Mouse (Mus musculus) forebrain, embryonic 12.5 days (tissue): ENCODE results near the gene Gm973. TPM values are rescaled to one million over a fixed set of nuclear protein-coding genes. Genes with fewer than 3 reads are reported as not detected.

ENCODE experiments used
- ATAC-seq: fragments of 200-750 bp; cut with Nextera tagmentation; 2 replicates; pipeline ENCODE4 v1.8.0; 2017; ENCODE audit warnings: moderate TSS enrichment; ENCODE audit not compliant: low FRiP score
- H3K27ac ChIP-seq: fragments of 300-500 bp; sonication (generic); 2 replicates; pipeline ENCODE4 v1.5.1; 2016; ENCODE audit warnings: mild to moderate bottlenecking
- H3K27me3 ChIP-seq: fragments of 300-500 bp; sonication (generic); 2 replicates; pipeline ENCODE4 v1.6.1; 2016; ENCODE audit warnings: mild to moderate bottlenecking
- H3K36me3 ChIP-seq: fragments of 300-500 bp; sonication (generic); replicated peaks from 2 replicates; pipeline ENCODE4 v1.6.1; 2016; ENCODE audit warnings: mild to moderate bottlenecking
- H3K4me1 ChIP-seq: fragments of 300-500 bp; sonication (generic); 2 replicates; pipeline ENCODE4 v1.6.1; 2016
- H3K4me2 ChIP-seq: fragments of 300-500 bp; sonication (generic); 2 replicates; pipeline ENCODE4 v1.6.1; 2016; ENCODE audit warnings: mild to moderate bottlenecking, moderate library complexity
- H3K4me3 ChIP-seq: fragments of 300-500 bp; sonication (generic); replicated peaks from 2 replicates; pipeline ENCODE4 v1.5.1; 2016; ENCODE audit warnings: mild to moderate bottlenecking
- H3K9ac ChIP-seq: fragments of 300-500 bp; sonication (generic); 2 replicates; pipeline ENCODE4 v1.6.1; 2016; ENCODE audit warnings: mild to moderate bottlenecking
- H3K9me3 ChIP-seq: fragments of 300-500 bp; sonication (generic); 2 replicates; pipeline ENCODE4 v1.6.1; 2016
- WGBS: fragments of 180-500 bp; shearing (Covaris S2); methylation state at CpG from one replicate; pipeline ENCODE4 v1.1.7; 2016; 5-methylcytosine and 5-hydroxymethylcytosine counted together
- polyA plus RNA-seq: library from polyadenylated mRNA; unstranded; fragments of >200 nt; fragmentation: Nextera tagmentation; extraction: Ambion mirVana; gene quantifications from 2 replicates; pipeline ENCODE4 v1.2.1, GENCODE M21; 2016

Gene Gm973
- polyA plus RNA-seq, 1 experiment from 2014 or later, result 1.1 TPM

- Histone ChIP-seq H3K27me3 (peaks cover 19% of the 10 kb centered on the region), H3K36me3 (no peaks in the 10 kb centered on the region), H3K4me1 (no peaks in the 10 kb centered on the region), H3K27ac (no peak overlapping the region), H3K4me2 (no peak overlapping the region), H3K9ac (no peak overlapping the region), H3K4me3 (no peak overlapping the region), H3K9me3 (no peaks in the 10 kb centered on the region)
- no peak for ATAC-seq
- 70% methylated on average over 3 of the region's 3 CpGs for WGBS
Observed at GRCm38 (mm10) chr1:59499327-59499726, 16.7 kb upstream of the Gm973 start.

DNA sequence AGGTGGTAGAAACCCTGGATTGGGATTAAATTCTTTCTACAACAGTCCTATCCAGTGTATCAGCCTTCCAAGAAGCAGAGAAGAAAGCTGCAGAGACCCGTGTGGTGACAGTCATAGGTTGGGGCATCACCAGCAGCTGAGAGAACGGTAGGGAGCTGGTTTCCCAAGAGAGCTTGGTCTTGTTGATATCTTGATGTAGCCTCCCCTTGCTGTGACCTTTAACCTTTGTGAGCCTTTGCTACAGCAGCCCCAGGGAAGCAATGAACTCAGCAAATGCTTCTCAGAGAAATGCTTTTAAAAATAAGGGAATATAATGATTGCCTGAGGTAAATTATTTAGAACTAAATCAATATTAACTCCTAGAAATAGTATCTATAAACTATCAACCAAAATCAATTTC lies 13.7 kb upstream of the Gm973 start:
- Histone ChIP-seq H3K4me2 (no peak overlapping the region), H3K9me3 (no peaks in the 10 kb centered on the region), H3K4me1 (no peaks in the 10 kb centered on the region), H3K36me3 (no peaks in the 10 kb centered on the region), H3K9ac (no peak overlapping the region), H3K27ac (no peak overlapping the region), H3K27me3 (peaks cover 21% of the 10 kb centered on the region; the same call in 1 of the 2 replicates), H3K4me3 (no peak overlapping the region)
- no peak for ATAC-seq
- 87% methylated on average over 2 of the region's 2 CpGs for WGBS

DNA sequence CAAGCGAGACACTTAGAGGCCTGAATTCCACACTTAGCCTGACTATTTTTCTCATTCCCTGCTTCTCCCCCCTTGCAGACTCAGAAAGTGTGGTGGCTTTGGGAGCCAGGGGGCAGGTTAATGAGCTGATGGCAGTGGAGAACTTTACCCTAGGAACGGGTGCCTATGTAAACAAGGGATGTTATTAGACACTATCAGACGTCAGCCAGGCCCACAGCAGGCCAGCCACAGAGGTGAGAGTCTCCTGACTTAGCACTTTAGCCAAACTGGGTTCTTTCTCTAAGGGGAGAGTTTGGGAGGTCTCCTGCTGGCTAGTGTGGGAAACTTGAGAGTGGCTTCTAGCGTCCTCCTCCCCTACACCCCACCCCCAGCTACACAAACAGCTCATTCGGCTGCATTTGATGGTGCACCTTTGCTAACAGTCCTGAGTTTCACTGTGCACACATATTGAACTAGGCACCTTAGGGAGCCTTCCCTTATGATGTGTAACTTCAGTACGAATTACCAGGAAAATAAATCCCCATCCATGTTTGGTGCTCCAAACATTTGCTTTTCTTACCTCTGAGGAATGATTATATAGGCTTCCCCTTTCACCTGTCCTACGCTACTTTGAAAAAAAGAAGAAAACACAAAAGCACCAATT lies 12.3 kb upstream of the Gm973 start:
- no peak for ATAC-seq
- H3K27me3 ChIP-seq, result peaks cover 24% of the 10 kb centered on the region; the same call in 1 of the 2 replicates
- H3K4me3 ChIP-seq, result no peak overlapping the region
- no peak overlapping the region for H3K4me2 ChIP-seq
- no peak overlapping the region for H3K9ac ChIP-seq
- no peaks in the 10 kb centered on the region for H3K36me3 ChIP-seq
- no peak overlapping the region for H3K27ac ChIP-seq
- H3K9me3 ChIP-seq, result no peaks in the 10 kb centered on the region
- peaks cover 5% of the 10 kb centered on the region; the same call in 1 of the 2 replicates for H3K4me1 ChIP-seq
- WGBS, result 57% methylated on average over 7 of the region's 7 CpGs

DNA sequence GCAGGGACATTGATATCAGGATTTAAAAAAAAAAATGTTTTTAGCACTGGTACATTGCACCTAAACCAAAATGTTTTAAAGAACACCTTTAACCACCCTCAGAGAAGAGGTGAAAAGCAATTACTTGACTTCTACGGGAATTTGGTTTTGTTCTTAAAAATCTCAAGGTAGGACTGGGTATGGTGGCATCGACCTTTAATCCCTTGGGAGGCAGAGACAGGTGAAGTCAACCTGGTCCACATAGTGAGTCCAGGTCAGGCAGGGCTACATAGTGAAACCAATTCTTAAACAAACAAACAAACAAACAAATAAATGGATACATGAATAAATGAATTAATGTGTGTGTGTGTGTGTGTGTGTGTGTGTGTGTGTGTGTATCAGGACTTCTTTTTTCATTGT lies 11.8 kb upstream of the Gm973 start:
- H3K36me3 ChIP-seq, result no peaks in the 10 kb centered on the region
- peaks cover 5% of the 10 kb centered on the region; the same call in 1 of the 2 replicates for H3K4me1 ChIP-seq
- H3K9ac ChIP-seq, result no peak overlapping the region
- H3K4me3 ChIP-seq, result no peak overlapping the region
- H3K27ac ChIP-seq, result no peak overlapping the region
- no peak overlapping the region for H3K4me2 ChIP-seq
- no peaks in the 10 kb centered on the region for H3K9me3 ChIP-seq
- no peak for ATAC-seq
- peaks cover 27% of the 10 kb centered on the region; the same call in 1 of the 2 replicates for H3K27me3 ChIP-seq
- 76% methylated on average over 2 of the region's 2 CpGs for whole genome bisulfite sequencing

GRCm38 (mm10) chr1:59508463-59509139 lies 7.5 kb upstream of the Gm973 start:
- peaks cover 5% of the 10 kb centered on the region; the same call in 1 of the 2 replicates for H3K4me1 ChIP-seq
- H3K4me2 ChIP-seq, result no peak overlapping the region
- H3K36me3 ChIP-seq, result no peaks in the 10 kb centered on the region
- no peaks in the 10 kb centered on the region for H3K9me3 ChIP-seq
- no peak overlapping the region for H3K4me3 ChIP-seq
- 39% methylated on average over 17 of the region's 17 CpGs for WGBS
- peaks cover 38% of the 10 kb centered on the region for H3K27me3 ChIP-seq
- no peak overlapping the region for H3K9ac ChIP-seq
- H3K27ac ChIP-seq, result no peak overlapping the region
- ATAC-seq, result no peak

DNA sequence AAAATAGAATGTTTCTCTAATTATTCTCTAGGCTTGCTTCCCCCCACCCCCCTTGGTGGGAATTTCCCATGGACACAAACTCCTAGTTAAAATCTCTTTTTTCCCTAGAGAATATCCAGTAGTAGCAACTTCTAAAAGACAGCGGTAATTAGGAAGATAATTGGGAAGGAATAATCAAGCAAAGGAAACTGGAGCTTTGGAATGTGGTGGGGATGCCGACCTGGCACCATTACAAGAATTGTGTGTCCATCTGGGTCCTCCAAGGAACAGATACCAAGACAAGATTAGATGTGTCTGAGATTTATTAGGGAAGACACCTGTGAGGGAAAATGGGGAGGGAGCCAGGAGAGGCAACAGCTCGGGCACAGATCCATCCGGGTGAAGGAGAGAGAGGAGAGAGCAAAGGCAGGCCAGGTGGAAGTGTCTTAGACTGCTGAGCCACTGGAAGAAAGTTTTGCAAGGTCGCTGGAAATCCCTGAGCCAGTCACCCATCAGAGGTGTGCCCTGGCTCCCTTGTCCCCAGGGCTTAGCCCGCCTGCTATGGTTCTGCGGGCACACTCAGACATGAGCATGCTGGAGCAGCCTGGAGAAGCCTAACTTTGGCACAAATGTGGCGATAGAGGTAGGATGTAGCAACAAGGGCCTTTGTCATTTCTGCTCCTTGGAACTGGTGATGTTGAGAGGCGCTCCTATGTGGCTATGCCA lies 4.3 kb upstream of the Gm973 start:
- Histone ChIP-seq H3K9ac (no peak overlapping the region), H3K4me2 (no peak overlapping the region), H3K36me3 (no peaks in the 10 kb centered on the region), H3K4me3 (no peak overlapping the region), H3K9me3 (no peaks in the 10 kb centered on the region), H3K4me1 (peaks cover 23% of the 10 kb centered on the region), H3K27ac (no peak overlapping the region), H3K27me3 (peaks cover 33% of the 10 kb centered on the region)
- WGBS, result 56% methylated on average over 9 of the region's 9 CpGs
- ATAC-seq, result no peak

GRCm38 (mm10) chr1:59520226-59520837 lies 4.3 kb downstream of the Gm973 start:
- no peak for ATAC-seq
- 54% methylated on average over 11 of the region's 11 CpGs for WGBS
- no peak overlapping the region for H3K27ac ChIP-seq

GRCm38 (mm10) chr1:59522456-59522855 lies 6.4 kb downstream of the Gm973 start:
- no peaks in the 10 kb centered on the region for H3K9me3 ChIP-seq

More at GRCm38 (mm10) chr1:59520226-59520837, 4.3 kb downstream of the Gm973 start:
- H3K27me3 ChIP-seq, result 0 out of 2 replicates have a peak, but pooled peaks cover 9% of the 10 kb centered on the region
- peaks cover 53% of the 10 kb centered on the region for H3K4me1 ChIP-seq
- no peaks in the 10 kb centered on the region for H3K9me3 ChIP-seq
- no peaks in the 10 kb centered on the region for H3K36me3 ChIP-seq
- H3K4me3 ChIP-seq, result no peak overlapping the region
- H3K9ac ChIP-seq, result no peak overlapping the region
- H3K4me2 ChIP-seq, result no peak overlapping the region

DNA sequence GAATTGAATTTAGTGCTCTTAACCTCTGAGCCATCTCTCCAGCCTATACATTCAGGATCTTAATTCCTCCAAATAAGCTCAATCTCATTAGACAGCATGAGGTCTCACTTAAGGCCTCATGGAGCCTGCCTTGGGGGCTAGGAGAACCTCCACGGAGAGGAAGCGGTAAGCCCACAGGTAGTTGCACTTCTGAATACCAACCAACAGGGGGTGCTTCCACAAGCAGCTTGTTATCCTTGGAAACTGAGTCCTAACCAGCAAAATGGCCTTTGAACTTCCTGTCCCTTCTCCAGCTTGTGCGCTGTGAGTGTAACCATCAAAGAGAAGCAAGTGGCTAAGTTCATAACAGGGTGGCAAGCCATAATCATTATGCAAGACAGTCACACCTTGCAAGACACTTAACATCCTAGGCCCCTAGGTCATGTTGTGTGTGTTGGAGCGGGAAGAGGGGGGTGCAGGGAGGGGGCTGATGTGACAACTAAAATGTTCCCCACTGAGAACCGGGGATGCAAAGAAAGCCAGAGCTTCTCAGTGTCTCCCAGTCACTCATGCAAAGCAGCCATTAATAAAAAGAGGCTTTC lies 7.4 kb downstream of the Gm973 start:
- no peak for ATAC-seq
- H3K27ac ChIP-seq, result no peak overlapping the region
- no peaks in the 10 kb centered on the region for H3K9me3 ChIP-seq
- no peak overlapping the region for H3K9ac ChIP-seq
- H3K27me3 ChIP-seq, result 0 out of 2 replicates have a peak, but pooled peaks cover 9% of the 10 kb centered on the region
- peaks cover 28% of the 10 kb centered on the region for H3K4me1 ChIP-seq
- H3K4me2 ChIP-seq, result no peak overlapping the region
- no peaks in the 10 kb centered on the region for H3K36me3 ChIP-seq
- 49% methylated on average over 5 of the region's 5 CpGs for WGBS
- H3K4me3 ChIP-seq, result no peak overlapping the region

More at GRCm38 (mm10) chr1:59522456-59522855, 6.4 kb downstream of the Gm973 start:
- peaks cover 31% of the 10 kb centered on the region for H3K4me1 ChIP-seq
- ATAC-seq, result no peak
- H3K9ac ChIP-seq, result no peak overlapping the region
- H3K36me3 ChIP-seq, result no peaks in the 10 kb centered on the region
- 0 out of 2 replicates have a peak, but pooled peaks cover 9% of the 10 kb centered on the region for H3K27me3 ChIP-seq
- no peak overlapping the region for H3K4me3 ChIP-seq
- no peak overlapping the region for H3K27ac ChIP-seq
- WGBS, result 67% methylated on average over 1 of the region's 1 CpGs
- H3K4me2 ChIP-seq, result no peak overlapping the region

DNA sequence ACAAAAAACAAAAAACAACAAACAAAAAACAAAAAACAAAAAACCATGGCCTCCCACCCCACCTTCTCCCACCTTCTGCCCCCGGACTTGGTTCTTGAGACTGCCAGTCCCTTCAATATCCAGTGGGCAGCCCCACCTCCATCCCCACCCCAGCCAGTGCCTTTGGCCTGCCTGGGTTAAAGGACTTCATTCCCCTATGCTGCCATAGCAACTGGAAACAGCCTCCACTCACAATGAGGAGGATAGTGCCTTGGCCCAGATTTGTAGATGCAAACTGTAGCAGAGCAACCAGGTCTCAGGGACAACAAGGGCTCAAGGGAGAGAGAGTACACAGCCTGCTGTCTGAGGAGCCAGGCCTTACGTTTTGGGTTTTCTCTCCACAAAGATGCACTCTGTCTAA lies 8.0 kb downstream of the Gm973 start:
- Histone ChIP-seq H3K9ac (no peak overlapping the region), H3K36me3 (no peaks in the 10 kb centered on the region), H3K4me1 (peaks cover 22% of the 10 kb centered on the region), H3K4me2 (no peak overlapping the region), H3K4me3 (no peak overlapping the region), H3K9me3 (no peaks in the 10 kb centered on the region), H3K27me3 (0 out of 2 replicates have a peak, but pooled peaks cover 9% of the 10 kb centered on the region), H3K27ac (no peak overlapping the region)
- WGBS, result 26% methylated on average over 2 of the region's 2 CpGs
- ATAC-seq, result peak; percentile 58; the same call in 1 of the 2 replicates

GRCm38 (mm10) chr1:59524759-59525158 lies 8.7 kb downstream of the Gm973 start:
- 74% methylated on average over 3 of the region's 3 CpGs for WGBS
- Histone ChIP-seq H3K4me2 (no peak overlapping the region), H3K27me3 (0 out of 2 replicates have a peak, but pooled peaks cover 9% of the 10 kb centered on the region), H3K36me3 (no peaks in the 10 kb centered on the region), H3K27ac (no peak overlapping the region), H3K9me3 (no peaks in the 10 kb centered on the region), H3K4me3 (no peak overlapping the region), H3K9ac (no peak overlapping the region), H3K4me1 (peaks cover 19% of the 10 kb centered on the region)
- no peak for ATAC-seq

GRCm38 (mm10) chr1:59527219-59527618 lies 11.2 kb downstream of the Gm973 start:
- Histone ChIP-seq H3K27me3 (0 out of 2 replicates have a peak, but pooled peaks cover 6% of the 10 kb centered on the region), H3K27ac (no peak overlapping the region), H3K9ac (no peak overlapping the region), H3K9me3 (no peaks in the 10 kb centered on the region), H3K4me3 (no peak overlapping the region), H3K36me3 (no peaks in the 10 kb centered on the region), H3K4me2 (no peak overlapping the region), H3K4me1 (peaks cover 13% of the 10 kb centered on the region)
- no peak for ATAC-seq
- WGBS, result 94% methylated on average over 6 of the region's 6 CpGs
